9 mouse cellular contexts compared by ENCODE assay signal in genomic region chr1:88094941-88095492, GRCm38 (mm10). TPM values are rescaled to one million over a fixed set of nuclear protein-coding genes. Genes with fewer than 3 reads are reported as not detected.
DNase-seq lines count a peak whose midpoint lies in the region; ATAC-seq lines count a peak whose summit lies in the region.
"Had no signal": no experiment of that assay in that cellular context is flagged by ENCODE, and none has a peak within 500 bp of the region (broad histone marks: within the 10 kb centered on the region; RNA-seq: fewer than 3 reads in every experiment).

Ugt1a7c (plus strand) TSS chr1:88095062.

- DNase-seq in midbrain, embryonic 14.5 days: peak; percentile 1
- peak; percentile 24 for DNase-seq in embryonic facial prominence, embryonic 11.5 days (ENCODE audit: low spot score)
- DNase-seq in kidney, adult 11 months: peak; percentile 21
- peak; percentile 42 for DNase-seq in urinary bladder, postnatal 25 days (ENCODE audit: low spot score)

- no peak within 1 kb of the TSS for H3K9ac ChIP-seq in midbrain, embryonic 14.5 days (replicated peaks; ENCODE audit: low read length)
- no peak within 1 kb of the TSS for H3K9ac ChIP-seq in midbrain, embryonic 15.5 days
- H3K9ac ChIP-seq in embryonic facial prominence, embryonic 11.5 days (replicated peaks; ENCODE audit: low read length): no peak within 1 kb of the TSS; the same call in 1 of the 2 replicates
- no peak within 1 kb of the TSS for H3K9ac ChIP-seq in lung, embryonic 15.5 days
- no peak within 1 kb of the TSS for H3K9ac ChIP-seq in forebrain, embryonic 13.5 days
- H3K9ac ChIP-seq: neural tube, embryonic 13.5 days had no signal

- 74% methylated on average over 10 of the region's 10 CpGs for WGBS in midbrain, embryonic 14.5 days
- 73% methylated on average over 10 of the region's 10 CpGs for WGBS in midbrain, embryonic 15.5 days
- WGBS in embryonic facial prominence, embryonic 11.5 days: 52% methylated on average over 10 of the region's 10 CpGs
- 31% methylated on average over 10 of the region's 10 CpGs for WGBS in lung, embryonic 15.5 days
- WGBS in forebrain, embryonic 13.5 days: 72% methylated on average over 10 of the region's 10 CpGs

- H3K4me3 ChIP-seq in midbrain, embryonic 14.5 days (replicated peaks; ENCODE audit: low read depth, low read length): no peak within 1 kb of the TSS
- no peak within 1 kb of the TSS for H3K4me3 ChIP-seq in midbrain, embryonic 15.5 days
- no peak within 1 kb of the TSS for H3K4me3 ChIP-seq in embryonic facial prominence, embryonic 11.5 days (ENCODE audit: low read depth, low read length)
- H3K4me3 ChIP-seq in lung, embryonic 15.5 days: no peak within 1 kb of the TSS
- H3K4me3 ChIP-seq in forebrain, embryonic 13.5 days: no peak within 1 kb of the TSS
- H3K4me3 ChIP-seq: neural tube, embryonic 13.5 days had no signal

- no peaks in the 10 kb centered on the region for H3K36me3 ChIP-seq in midbrain, embryonic 14.5 days (ENCODE audit: control insufficient read depth, insufficient read depth, low read length)
- no peaks in the 10 kb centered on the region for H3K36me3 ChIP-seq in midbrain, embryonic 15.5 days (replicated peaks)
- H3K36me3 ChIP-seq in embryonic facial prominence, embryonic 11.5 days (replicated peaks; ENCODE audit: control insufficient read depth, insufficient read depth, low read depth, low read length): no peaks in the 10 kb centered on the region
- no peaks in the 10 kb centered on the region for H3K36me3 ChIP-seq in lung, embryonic 15.5 days
- no peaks in the 10 kb centered on the region for H3K36me3 ChIP-seq in forebrain, embryonic 13.5 days (ENCODE audit: poor library complexity, severe bottlenecking)
- H3K36me3 ChIP-seq: neural tube, embryonic 13.5 days had no signal

- H3K9me3 ChIP-seq in midbrain, embryonic 14.5 days (ENCODE audit: control insufficient read depth, low read length): no peaks in the 10 kb centered on the region
- H3K9me3 ChIP-seq in midbrain, embryonic 15.5 days: no peaks in the 10 kb centered on the region
- no peaks in the 10 kb centered on the region for H3K9me3 ChIP-seq in embryonic facial prominence, embryonic 11.5 days (replicated peaks; ENCODE audit: control insufficient read depth, low read length)
- H3K9me3 ChIP-seq in lung, embryonic 15.5 days: no peaks in the 10 kb centered on the region
- H3K9me3 ChIP-seq in forebrain, embryonic 13.5 days (replicated peaks): no peaks in the 10 kb centered on the region
- H3K9me3 ChIP-seq: neural tube, embryonic 13.5 days had no signal

- H3K27me3 ChIP-seq in midbrain, embryonic 14.5 days (ENCODE audit: control insufficient read depth, insufficient read depth, low read length): no peaks in the 10 kb centered on the region
- H3K27me3 ChIP-seq in midbrain, embryonic 15.5 days (replicated peaks): no peaks in the 10 kb centered on the region
- no peaks in the 10 kb centered on the region for H3K27me3 ChIP-seq in embryonic facial prominence, embryonic 11.5 days (ENCODE audit: control insufficient read depth, insufficient read depth, low read length)
- no peaks in the 10 kb centered on the region for H3K27me3 ChIP-seq in lung, embryonic 15.5 days
- H3K27me3 ChIP-seq in forebrain, embryonic 13.5 days: no peaks in the 10 kb centered on the region
- H3K27me3 ChIP-seq: neural tube, embryonic 13.5 days had no signal

- no peak for ATAC-seq in midbrain, embryonic 14.5 days (ENCODE audit: low FRiP score, low TSS enrichment)
- ATAC-seq in midbrain, embryonic 15.5 days (replicated peaks): no peak
- no peak for ATAC-seq in embryonic facial prominence, embryonic 11.5 days (replicated peaks; ENCODE audit: insufficient number of reproducible peaks, low FRiP score, low TSS enrichment, low read depth)
- ATAC-seq in lung, embryonic 15.5 days (ENCODE audit: borderline replicate concordance, extremely low read depth, low FRiP score, low TSS enrichment): peak; percentile 88
- no peak for ATAC-seq in cerebellum, adult (ENCODE audit: insufficient number of reproducible peaks, low FRiP score, low TSS enrichment)
- no peak for ATAC-seq in forebrain, embryonic 13.5 days

- H3K4me2 ChIP-seq in midbrain, embryonic 14.5 days (ENCODE audit: low read length): no peak within 1 kb of the TSS
- no peak within 1 kb of the TSS for H3K4me2 ChIP-seq in midbrain, embryonic 15.5 days
- H3K4me2 ChIP-seq in embryonic facial prominence, embryonic 11.5 days (ENCODE audit: low read depth, low read length): no peak within 1 kb of the TSS
- peak within 1 kb of the TSS; percentile 21; the same call in 1 of the 2 replicates for H3K4me2 ChIP-seq in lung, embryonic 15.5 days
- H3K4me2 ChIP-seq in forebrain, embryonic 13.5 days: no peak within 1 kb of the TSS
- H3K4me2 ChIP-seq: neural tube, embryonic 13.5 days had no signal

- no peaks in the 10 kb centered on the region for H3K4me1 ChIP-seq in midbrain, embryonic 14.5 days (ENCODE audit: control insufficient read depth, insufficient read depth, low read length)
- H3K4me1 ChIP-seq in midbrain, embryonic 15.5 days: no peaks in the 10 kb centered on the region
- no peaks in the 10 kb centered on the region for H3K4me1 ChIP-seq in embryonic facial prominence, embryonic 11.5 days (ENCODE audit: control insufficient read depth, insufficient read depth, low read length)
- H3K4me1 ChIP-seq in lung, embryonic 15.5 days: peaks cover 5% of the 10 kb centered on the region
- no peaks in the 10 kb centered on the region for H3K4me1 ChIP-seq in forebrain, embryonic 13.5 days
- H3K4me1 ChIP-seq: neural tube, embryonic 13.5 days had no signal

- no peak within 1 kb of the TSS for H3K27ac ChIP-seq in midbrain, embryonic 14.5 days (replicated peaks; ENCODE audit: low read depth, low read length)
- H3K27ac ChIP-seq in midbrain, embryonic 15.5 days: no peak within 1 kb of the TSS
- no peak within 1 kb of the TSS for H3K27ac ChIP-seq in embryonic facial prominence, embryonic 11.5 days (replicated peaks; ENCODE audit: low read depth, low read length)
- peak within 1 kb of the TSS; percentile 65 for H3K27ac ChIP-seq in lung, embryonic 15.5 days
- H3K27ac ChIP-seq in forebrain, embryonic 13.5 days: no peak within 1 kb of the TSS
- H3K27ac ChIP-seq: neural tube, embryonic 13.5 days had no signal

RNA-seq across cellular contexts. Expression of gene Ugt1a7c, which starts in this region (rescaled TPM):
- 0.24 and 0.99 TPM in 2 replicates for polyA plus RNA-seq in midbrain, embryonic 14.5 days (2014; fragmentation: Nextera tagmentation; extraction: Ambion mirVana)
- 1.1 and 1.2 TPM in 2 replicates for polyA plus RNA-seq in midbrain, embryonic 15.5 days (2015; fragmentation: Nextera tagmentation; extraction: Ambion mirVana)
- polyA plus RNA-seq in embryonic facial prominence, embryonic 11.5 days (2014; fragmentation: Nextera tagmentation; extraction: Ambion mirVana): 0.77 and 0.84 TPM in 2 replicates
- polyA plus RNA-seq in lung, embryonic 15.5 days (2015; fragmentation: Nextera tagmentation; extraction: Ambion mirVana): 2.3 and 3.1 TPM in 2 replicates
- 0.35 and 0.53 TPM in 2 replicates for polyA plus RNA-seq in forebrain, embryonic 13.5 days (2015; fragmentation: Nextera tagmentation; extraction: Ambion mirVana)

Comparison
In these comparisons a context has a peak if more than half of its experiments do, and no peak if none do; other contexts are left out.
1. Peak in DNase-seq in midbrain, embryonic 14.5 days; RNA of the gene not detected or under 1 TPM.
2. Peak in DNase-seq in embryonic facial prominence, embryonic 11.5 days; RNA of the gene not detected or under 1 TPM.